Mouse (Mus musculus) midbrain, embryonic 15.5 days (tissue): Measurements from ENCODE around the gene Thsd4. TPM values are rescaled to one million over a fixed set of nuclear protein-coding genes. Genes with fewer than 3 reads are reported as not detected.
"Not testable (repeated sequence)": the region's sequence is repeated elsewhere in the genome, so short reads cannot be mapped to it uniquely, and the experiment has no call there.

Experiments
- ATAC-seq: fragments of 200-750 bp; cut with Nextera tagmentation; replicated peaks from 2 replicates; pipeline ENCODE4 v1.8.0; 2017; ENCODE audit warnings: moderate TSS enrichment
- H3K27ac ChIP-seq: fragments of 300-500 bp; sonication (generic); 2 replicates; pipeline ENCODE4 v1.5.1; 2015; ENCODE audit warnings: mild to moderate bottlenecking, inconsistent platforms
- H3K27me3 ChIP-seq: fragments of 300-500 bp; sonication (generic); replicated peaks from 2 replicates; pipeline ENCODE4 v1.6.1; 2015; ENCODE audit warnings: inconsistent platforms
- H3K36me3 ChIP-seq: fragments of 300-500 bp; sonication (generic); replicated peaks from 2 replicates; pipeline ENCODE4 v1.6.1; 2015; ENCODE audit warnings: inconsistent platforms
- H3K4me1 ChIP-seq: fragments of 300-500 bp; sonication (generic); 2 replicates; pipeline ENCODE4 v1.6.1; 2015; ENCODE audit warnings: inconsistent platforms
- H3K4me2 ChIP-seq: fragments of 300-500 bp; sonication (generic); 2 replicates; pipeline ENCODE4 v1.6.1; 2015; ENCODE audit warnings: inconsistent platforms, mild to moderate bottlenecking, moderate library complexity
- H3K4me3 ChIP-seq: fragments of 300-500 bp; sonication (generic); 2 replicates; pipeline ENCODE4 v1.5.1; 2015; ENCODE audit warnings: mild to moderate bottlenecking, inconsistent platforms
- H3K9ac ChIP-seq: fragments of 300-500 bp; sonication (generic); 2 replicates; pipeline ENCODE4 v1.6.1; 2015; ENCODE audit warnings: mild to moderate bottlenecking, inconsistent platforms
- H3K9me3 ChIP-seq: fragments of 300-500 bp; sonication (generic); 2 replicates; pipeline ENCODE4 v1.6.1; 2016; ENCODE audit warnings: inconsistent platforms
- WGBS: fragments of 180-500 bp; shearing (Covaris S2); methylation state at CpG from one replicate; pipeline ENCODE4 v1.1.7; 2015; ENCODE audit warnings: mixed read lengths; 5-methylcytosine and 5-hydroxymethylcytosine counted together
- polyA plus RNA-seq: library from polyadenylated mRNA; unstranded; fragments of >200 nt; fragmentation: Nextera tagmentation; extraction: Ambion mirVana; gene quantifications from 2 replicates; pipeline ENCODE4 v1.2.1, GENCODE M21; 2015

Thsd4 gene
- polyA plus RNA-seq, 1 experiment from 2014 or later: 6.4 TPM

DNA sequence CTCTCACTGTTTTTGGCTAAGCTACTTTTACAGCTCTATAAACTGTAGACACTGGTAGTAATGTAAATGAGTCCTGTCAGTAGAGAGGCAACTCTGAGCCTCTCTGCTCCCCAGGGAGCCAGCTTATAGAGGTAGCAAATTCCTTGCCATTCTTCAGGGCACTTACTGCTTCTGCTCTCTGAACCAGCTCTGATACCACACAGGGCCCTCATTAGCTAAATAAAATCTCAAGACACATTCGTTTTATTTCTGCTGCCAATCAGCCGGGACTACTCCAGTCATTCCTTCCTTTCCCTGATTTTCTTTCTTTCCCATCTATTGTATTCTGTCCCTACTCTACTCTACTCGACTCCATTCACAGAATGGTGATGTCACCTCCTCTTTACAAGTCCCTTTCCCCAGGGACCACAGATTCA lies 236.8 kb downstream of the Thsd4 start:
- no peak overlapping the region for H3K27ac ChIP-seq
- no peaks in the 10 kb centered on the region for H3K36me3 ChIP-seq
- H3K9ac ChIP-seq: no peak overlapping the region
- no peak overlapping the region for H3K4me3 ChIP-seq
- 19% methylated on average over 3 of the region's 3 CpGs for WGBS
- H3K27me3 ChIP-seq: no peaks in the 10 kb centered on the region
- H3K9me3 ChIP-seq: no peaks in the 10 kb centered on the region
- no peak overlapping the region for H3K4me2 ChIP-seq
- ATAC-seq: no peak
- peaks cover 15% of the 10 kb centered on the region for H3K4me1 ChIP-seq

DNA sequence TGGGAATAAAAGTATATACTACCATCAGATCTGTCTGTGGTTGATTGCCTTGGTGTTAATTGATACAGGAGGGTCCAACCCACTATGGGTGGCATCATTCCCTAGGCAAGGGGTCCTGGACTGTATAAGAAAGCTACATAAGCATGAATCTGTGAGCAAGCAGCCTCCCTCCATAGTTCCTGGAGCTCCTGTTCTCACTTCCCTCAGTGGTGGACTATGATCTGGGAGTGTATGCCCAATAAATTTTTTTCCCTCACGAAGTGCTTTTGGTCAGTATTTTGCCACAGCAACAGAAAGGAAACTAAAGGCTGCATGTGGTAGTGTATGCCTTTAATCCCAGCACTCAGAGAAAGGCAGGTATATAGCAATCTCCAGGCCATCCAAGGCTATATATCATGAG lies 237.5 kb downstream of the Thsd4 start:
- H3K4me3 ChIP-seq: no peak overlapping the region
- H3K36me3 ChIP-seq: no peaks in the 10 kb centered on the region
- no peak for ATAC-seq
- no peak overlapping the region for H3K9ac ChIP-seq
- H3K9me3 ChIP-seq: no peaks in the 10 kb centered on the region
- no peaks in the 10 kb centered on the region for H3K27me3 ChIP-seq
- no peak overlapping the region for H3K4me2 ChIP-seq
- WGBS: 97% methylated on average over 1 of the region's 1 CpGs
- H3K4me1 ChIP-seq: peaks cover 15% of the 10 kb centered on the region
- H3K27ac ChIP-seq: no peak overlapping the region

- 59% methylated on average over 3 of the region's 3 CpGs for WGBS
- no peak for ATAC-seq
Measured at GRCm38 (mm10) chr9:60283546-60283945, 238.3 kb downstream of the Thsd4 start.

DNA sequence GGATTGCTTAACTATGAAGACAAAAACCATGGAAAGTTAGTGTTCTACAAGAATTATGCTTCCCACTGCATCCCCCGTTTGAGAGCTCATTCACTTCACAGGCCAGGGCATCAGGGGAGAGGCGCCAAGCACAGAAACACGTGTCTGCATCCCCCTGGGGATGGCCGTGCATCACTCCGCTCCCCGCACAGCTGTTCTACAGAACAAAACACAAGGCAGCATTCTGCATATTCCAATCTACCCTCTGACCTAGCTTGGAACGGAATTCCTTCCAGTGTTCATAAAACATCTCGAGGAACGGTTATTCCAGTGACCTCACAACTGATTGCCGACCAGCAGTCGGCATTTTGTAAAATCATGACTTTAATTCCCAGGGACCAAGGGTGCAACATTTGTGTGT lies 240.6 kb downstream of the Thsd4 start:
- ATAC-seq: no peak
- 54% methylated on average over 11 of the region's 11 CpGs for WGBS
- peaks cover 8% of the 10 kb centered on the region; the same call in 1 of the 2 replicates for H3K27me3 ChIP-seq
- H3K4me2 ChIP-seq: no peak overlapping the region
- no peak overlapping the region for H3K9ac ChIP-seq
- no peaks in the 10 kb centered on the region for H3K9me3 ChIP-seq
- H3K4me3 ChIP-seq: no peak overlapping the region
- no peak overlapping the region for H3K27ac ChIP-seq
- no peaks in the 10 kb centered on the region for H3K36me3 ChIP-seq
- peaks cover 15% of the 10 kb centered on the region for H3K4me1 ChIP-seq

More at GRCm38 (mm10) chr9:60283546-60283945, 238.3 kb downstream of the Thsd4 start:
- Histone ChIP-seq H3K9me3 (no peaks in the 10 kb centered on the region), H3K9ac (no peak overlapping the region), H3K4me3 (no peak overlapping the region), H3K27ac (no peak overlapping the region), H3K36me3 (no peaks in the 10 kb centered on the region), H3K27me3 (no peaks in the 10 kb centered on the region), H3K4me1 (peaks cover 15% of the 10 kb centered on the region), H3K4me2 (no peak overlapping the region)

DNA sequence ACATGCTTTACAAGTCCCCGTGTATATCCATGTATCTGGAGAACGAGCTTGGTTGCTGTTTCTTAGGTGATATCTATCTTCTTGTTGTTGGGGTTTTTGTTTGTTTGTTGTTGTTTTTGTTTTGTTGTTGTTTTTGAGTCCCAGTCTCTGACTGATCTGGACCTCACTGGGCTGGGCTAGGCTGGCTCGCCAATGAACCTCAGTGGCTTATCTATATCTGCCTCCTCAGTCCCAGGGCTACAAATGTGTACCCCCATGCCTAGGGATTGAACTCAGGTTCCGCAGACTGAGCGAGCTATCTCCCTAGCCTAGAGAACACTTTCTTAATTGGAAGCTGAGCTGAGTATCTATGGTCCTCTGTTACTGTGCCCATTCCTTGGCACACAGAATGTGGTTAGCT lies 241.1 kb downstream of the Thsd4 start:
- H3K4me1 ChIP-seq: peaks cover 20% of the 10 kb centered on the region
- no peak for ATAC-seq
- H3K36me3 ChIP-seq: no peaks in the 10 kb centered on the region
- peaks cover 8% of the 10 kb centered on the region; the same call in 1 of the 2 replicates for H3K27me3 ChIP-seq
- H3K27ac ChIP-seq: no peak overlapping the region
- 87% methylated on average over 5 of the region's 5 CpGs for WGBS
- no peak overlapping the region for H3K4me2 ChIP-seq
- no peaks in the 10 kb centered on the region for H3K9me3 ChIP-seq
- H3K4me3 ChIP-seq: no peak overlapping the region
- no peak overlapping the region for H3K9ac ChIP-seq

DNA sequence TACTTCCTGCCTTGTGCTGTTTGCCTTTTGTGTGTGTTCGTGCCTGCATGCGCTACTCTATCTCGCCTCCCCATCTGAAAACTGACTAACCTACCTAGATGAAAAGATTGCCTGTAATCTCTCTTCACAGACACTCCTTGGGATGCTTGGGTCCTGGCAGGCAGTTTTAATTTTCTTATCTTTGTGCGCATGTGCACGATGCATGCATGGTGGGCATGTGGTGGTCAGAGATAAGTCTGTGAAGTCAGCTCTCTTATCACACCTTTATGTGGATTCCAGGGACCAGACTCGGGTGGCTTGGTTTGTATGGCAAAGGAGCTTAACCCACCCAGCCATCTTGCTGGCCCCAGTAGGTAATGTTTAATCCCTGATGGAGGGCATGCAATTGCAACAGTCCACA lies 242.3 kb downstream of the Thsd4 start:
- H3K4me3 ChIP-seq: no peak overlapping the region
- H3K27ac ChIP-seq: no peak overlapping the region
- H3K9me3 ChIP-seq: no peaks in the 10 kb centered on the region
- 78% methylated on average over 6 of the region's 6 CpGs for WGBS
- no peaks in the 10 kb centered on the region for H3K36me3 ChIP-seq
- H3K9ac ChIP-seq: no peak overlapping the region
- no peak overlapping the region for H3K4me2 ChIP-seq
- H3K4me1 ChIP-seq: peaks cover 17% of the 10 kb centered on the region
- ATAC-seq: no peak
- peaks cover 8% of the 10 kb centered on the region; the same call in 1 of the 2 replicates for H3K27me3 ChIP-seq

- no peak overlapping the region for H3K4me2 ChIP-seq
- H3K27ac ChIP-seq: no peak overlapping the region
- peaks cover 12% of the 10 kb centered on the region for H3K4me1 ChIP-seq
- peaks cover 8% of the 10 kb centered on the region; the same call in 1 of the 2 replicates for H3K27me3 ChIP-seq
- ATAC-seq: no peak
- no peak overlapping the region for H3K4me3 ChIP-seq
- H3K9me3 ChIP-seq: no peaks in the 10 kb centered on the region
- WGBS: 17% methylated on average over 5 of the region's 5 CpGs
- H3K9ac ChIP-seq: no peak overlapping the region
- H3K36me3 ChIP-seq: no peaks in the 10 kb centered on the region
Measured at GRCm38 (mm10) chr9:60276351-60276750, 245.5 kb downstream of the Thsd4 start.

DNA sequence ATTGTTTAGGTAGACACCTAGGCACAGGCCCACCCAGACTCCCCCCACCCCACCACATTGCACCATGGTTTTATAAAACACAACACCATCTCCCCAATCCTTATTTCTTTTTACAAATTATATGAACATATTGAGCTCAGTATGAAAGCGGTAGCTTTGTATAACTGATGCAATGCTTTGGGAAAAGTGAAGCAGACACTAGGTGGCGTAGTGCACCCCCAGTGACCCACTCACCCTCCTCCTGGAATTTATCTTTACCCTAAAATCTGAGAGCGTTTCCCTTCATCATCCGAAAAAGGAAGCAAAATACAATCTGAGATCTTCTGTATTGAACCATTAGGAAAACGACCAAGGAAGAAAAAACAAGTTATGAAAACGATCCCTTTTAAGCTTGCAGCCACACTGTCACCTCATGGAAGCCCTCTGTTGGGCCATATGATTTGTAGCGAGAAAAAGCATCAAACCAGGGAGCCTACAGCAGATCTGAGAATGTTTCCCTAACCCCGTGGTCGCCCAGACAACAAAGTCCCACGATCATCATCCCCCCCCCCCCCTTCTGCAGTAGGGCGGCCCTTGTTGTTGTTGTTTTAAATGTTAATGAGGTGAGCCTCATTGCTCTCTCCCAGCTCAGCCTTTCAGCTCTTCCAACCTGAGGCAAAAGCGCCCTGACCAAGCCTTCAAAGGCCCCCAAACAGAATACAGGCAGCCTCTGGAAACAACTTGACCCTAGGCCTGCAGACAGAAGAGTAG lies 246.3 kb downstream of the Thsd4 start:
- no peaks in the 10 kb centered on the region for H3K36me3 ChIP-seq
- H3K4me3 ChIP-seq: no peak overlapping the region
- H3K4me2 ChIP-seq: no peak overlapping the region
- no peak overlapping the region for H3K9ac ChIP-seq
- H3K27me3 ChIP-seq: peaks cover 8% of the 10 kb centered on the region; the same call in 1 of the 2 replicates
- H3K4me1 ChIP-seq: peaks cover 6% of the 10 kb centered on the region
- ATAC-seq: peak; percentile 27; the same call in 1 of the 2 replicates
- 6% methylated on average over 12 of the region's 12 CpGs for WGBS
- H3K9me3 ChIP-seq: no peaks in the 10 kb centered on the region
- H3K27ac ChIP-seq: no peak overlapping the region

GRCm38 (mm10) chr9:60274503-60274902 lies 247.3 kb downstream of the Thsd4 start:
- no peak overlapping the region for H3K4me2 ChIP-seq

DNA sequence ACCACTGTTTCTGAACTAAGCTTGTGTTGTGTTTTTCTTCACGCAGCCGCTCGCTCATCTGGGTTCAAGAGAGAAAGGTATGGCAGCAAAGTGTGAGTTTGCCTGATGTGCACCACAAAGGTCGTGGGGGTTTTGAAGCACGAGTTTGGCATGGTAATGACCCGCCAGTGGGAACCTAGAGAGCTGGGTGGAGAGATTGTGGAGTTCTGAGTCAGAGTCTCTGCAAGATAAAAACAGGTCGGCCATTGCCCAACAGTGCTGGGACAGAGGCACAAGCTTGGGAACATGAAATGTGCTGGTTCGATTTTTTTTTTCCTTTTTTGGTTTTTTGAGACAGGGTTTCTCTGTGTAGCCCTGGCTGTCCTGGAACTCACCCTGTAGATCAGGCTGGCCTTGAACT lies 249.5 kb downstream of the Thsd4 start:
- not testable (repeated sequence) for H3K4me2 ChIP-seq, H3K4me1 ChIP-seq
- WGBS: 86% methylated on average over 8 of the region's 8 CpGs

More at GRCm38 (mm10) chr9:60274503-60274902, 247.3 kb downstream of the Thsd4 start:
- 74% methylated on average over 4 of the region's 4 CpGs for WGBS
- no peaks in the 10 kb centered on the region for H3K36me3 ChIP-seq
- H3K27ac ChIP-seq: no peak overlapping the region
- no peak for ATAC-seq
- no peaks in the 10 kb centered on the region for H3K9me3 ChIP-seq
- no peak overlapping the region for H3K9ac ChIP-seq
- H3K4me1 ChIP-seq: peaks cover 6% of the 10 kb centered on the region
- H3K4me3 ChIP-seq: no peak overlapping the region
- peaks cover 8% of the 10 kb centered on the region; the same call in 1 of the 2 replicates for H3K27me3 ChIP-seq

GRCm38 (mm10) chr9:60271940-60272339 lies 249.9 kb downstream of the Thsd4 start:
- 83% methylated on average over 2 of the region's 2 CpGs for WGBS
- ATAC-seq: no peak
- H3K9ac ChIP-seq: no peak overlapping the region
- no peak overlapping the region for H3K4me2 ChIP-seq
- H3K27ac ChIP-seq: no peak overlapping the region
- H3K9me3 ChIP-seq: no peaks in the 10 kb centered on the region
- no peaks in the 10 kb centered on the region for H3K36me3 ChIP-seq
- peaks cover 12% of the 10 kb centered on the region for H3K4me1 ChIP-seq
- H3K27me3 ChIP-seq: no peaks in the 10 kb centered on the region
- H3K4me3 ChIP-seq: no peak overlapping the region

More for the DNA sequence above, 249.5 kb downstream of the Thsd4 start:
- not testable (repeated sequence) for H3K4me3 ChIP-seq, H3K9me3 ChIP-seq, H3K27ac ChIP-seq, ATAC-seq, H3K27me3 ChIP-seq, H3K9ac ChIP-seq, H3K36me3 ChIP-seq

GRCm38 (mm10) chr9:60269807-60270206 lies 252.0 kb downstream of the Thsd4 start:
- Histone ChIP-seq H3K9ac (no peak overlapping the region), H3K27me3 (no peaks in the 10 kb centered on the region), H3K4me2 (no peak overlapping the region), H3K4me1 (peaks cover 18% of the 10 kb centered on the region), H3K27ac (no peak overlapping the region), H3K36me3 (no peaks in the 10 kb centered on the region), H3K4me3 (no peak overlapping the region), H3K9me3 (no peaks in the 10 kb centered on the region)
- 85% methylated on average over 5 of the region's 5 CpGs for WGBS
- ATAC-seq: no peak

- Histone ChIP-seq H3K27ac (peak overlapping the region; percentile 59), H3K9ac (no peak overlapping the region), H3K27me3 (no peaks in the 10 kb centered on the region), H3K4me2 (no peak overlapping the region), H3K36me3 (no peaks in the 10 kb centered on the region), H3K4me1 (peaks cover 18% of the 10 kb centered on the region), H3K9me3 (no peaks in the 10 kb centered on the region), H3K4me3 (no peak overlapping the region)
- 20% methylated on average over 5 of the region's 5 CpGs for WGBS
- ATAC-seq: peak; percentile 45
Measured at GRCm38 (mm10) chr9:60267273-60267626, 254.6 kb downstream of the Thsd4 start.
